Mouse (Mus musculus): Measurements from ENCODE around the gene Itga11.

DNA sequence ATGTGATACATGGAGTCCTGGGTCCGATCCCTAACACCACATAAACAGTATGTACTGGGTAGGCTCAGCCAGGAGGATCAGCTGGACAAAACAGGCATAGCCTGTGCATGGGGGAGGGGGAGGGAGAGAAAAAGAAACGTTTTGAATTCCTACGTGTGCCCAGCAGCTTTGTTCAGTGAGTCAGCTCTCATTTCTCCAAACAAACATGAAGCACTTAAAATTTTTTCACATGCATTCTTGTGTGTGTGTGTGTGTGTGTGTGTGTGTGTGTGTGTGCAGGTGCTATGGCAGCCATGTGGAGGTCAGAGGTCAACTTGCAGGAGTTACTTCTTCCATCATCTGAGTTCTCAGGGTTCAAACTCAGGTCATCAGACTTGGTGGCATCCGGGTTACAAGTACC is 97.8 kb downstream of the Itga11 start:
- no peak for TF ChIP-seq EP300 (IDR thresholded peaks at IDR 0.05; ENCODE audit: low read length)
- TF ChIP-seq CTCF (conservative IDR thresholded peaks at IDR 0.05 in 1 of 2, IDR thresholded peaks at IDR 0.05 in 1 of 2; ENCODE audit: low read depth in 2 of 2, low read length in 2 of 2): no peak
- no peak for TF ChIP-seq NRF1 (IDR thresholded peaks at IDR 0.05; ENCODE audit: low read depth, low read length)
- no peak for TF ChIP-seq POLR2AphosphoS2 (IDR thresholded peaks at IDR 0.05; ENCODE audit: low read depth, low read length)
- no peak for TF ChIP-seq MAFK (IDR thresholded peaks at IDR 0.05; ENCODE audit: insufficient replicate concordance, low read length)
- TF ChIP-seq RCOR1 (conservative IDR thresholded peaks at IDR 0.05; ENCODE audit: low read depth, low read length): no peak
- no peak for TF ChIP-seq POLR2A (IDR thresholded peaks at IDR 0.05; ENCODE audit: low read depth, low read length)
- TF ChIP-seq ZKSCAN1 (IDR thresholded peaks at IDR 0.05; ENCODE audit: borderline replicate concordance, low read depth, low read length): no peak
- TF ChIP-seq MXI1 (IDR thresholded peaks at IDR 0.05; ENCODE audit: low read depth, low read length): no peak

Measured in CH12.LX (cell line).